Mouse (Mus musculus) MEL (cell line): Measurements from ENCODE around the gene Nkx2-3. TPM values are rescaled to one million over a fixed set of nuclear protein-coding genes. Genes with fewer than 3 reads are reported as not detected.

ENCODE experiments used
- DNase-seq: peaks from one replicate; pipeline ENCODE4 v3.0.0; 2011; ENCODE audit warnings: low read depth, low spot score
- H3K27ac ChIP-seq: 2 replicates; pipeline ENCODE4 v1.5.1; 2012; ENCODE audit warnings: low read depth, mild to moderate bottlenecking, control low read depth, low read length, moderate library complexity; ENCODE audit not compliant: control insufficient read depth
- H3K27me3 ChIP-seq, 2 experiments: fragments of 150-350 bp in 1 of 2; sonication (generic) in 1 of 2; 2 replicates each; pipeline ENCODE4 v1.6.1; 2012; ENCODE audit warnings: low read length in 2 of 2, mild to moderate bottlenecking in 2 of 2, improper control_type of control experiment in 1 of 2, moderate library complexity in 1 of 2; ENCODE audit not compliant: insufficient read depth in 2 of 2, control insufficient read depth in 1 of 2
- H3K36me3 ChIP-seq, 2 experiments: 2 replicates each; pipeline ENCODE4 v1.6.1; 2012 to 2014; ENCODE audit warnings: low read length in 2 of 2, improper control_type of control experiment in 1 of 2, inconsistent platforms in 1 of 2, mild to moderate bottlenecking in 1 of 2; ENCODE audit not compliant: insufficient read depth in 2 of 2, control insufficient read depth in 1 of 2
- H3K4me1 ChIP-seq, 2 experiments: fragments of 150-350 bp in 1 of 2; sonication (generic) in 1 of 2; 2 replicates each; pipeline ENCODE4 v1.6.1; 2012; ENCODE audit warnings: low read length in 2 of 2, improper control_type of control experiment in 1 of 2, mild to moderate bottlenecking in 1 of 2; ENCODE audit not compliant: insufficient read depth in 2 of 2, control insufficient read depth in 1 of 2
- H3K4me3 ChIP-seq, 2 experiments: fragments of 150-350 bp in 1 of 2; sonication (generic) in 1 of 2; 2 replicates each; pipeline ENCODE4 v1.5.1; 2012; ENCODE audit warnings: low read depth in 2 of 2, low read length in 2 of 2, mild to moderate bottlenecking in 2 of 2, moderate library complexity in 2 of 2, control low read depth in 1 of 2, improper control_type of control experiment in 1 of 2; ENCODE audit not compliant: control insufficient read depth in 1 of 2, insufficient read depth in 1 of 2
- H3K79me2 ChIP-seq: 2 replicates; pipeline ENCODE4 v1.6.1; 2012; ENCODE audit warnings: mild to moderate bottlenecking, low read length, moderate library complexity; ENCODE audit not compliant: control insufficient read depth, poor library complexity, insufficient read depth
- H3K9ac ChIP-seq: 2 replicates; pipeline ENCODE4 v1.6.1; 2012; ENCODE audit warnings: low read depth, mild to moderate bottlenecking, control low read depth, low read length, moderate library complexity; ENCODE audit not compliant: control insufficient read depth, poor library complexity, severe bottlenecking
- H3K9me3 ChIP-seq: fragments of 150-350 bp; sonication (generic); replicated peaks from 2 replicates; pipeline ENCODE4 v1.6.1; 2012; ENCODE audit warnings: mild to moderate bottlenecking, low read length, improper control_type of control experiment, moderate library complexity; ENCODE audit not compliant: insufficient read depth
- CHD2 ChIP-seq: IDR thresholded peaks from 2 replicates; pipeline ENCODE4 v1.6.1; 2011; ENCODE audit warnings: low read length, improper control_type of control experiment
- CTCF ChIP-seq, 3 experiments: IDR thresholded peaks in 2 of 3; conservative IDR thresholded peaks in 1 of 3; 2 replicates each; pipeline ENCODE4 v1.5.1; 2011 to 2012; ENCODE audit warnings: low read length in 3 of 3, low read depth in 2 of 3, mild to moderate bottlenecking in 2 of 3, improper control_type of control experiment in 1 of 3, inconsistent platforms in 1 of 3, mixed read lengths in 1 of 3, moderate library complexity in 1 of 3; ENCODE audit not compliant: control insufficient read depth in 1 of 3, insufficient read depth in 1 of 3, poor library complexity in 1 of 3, severe bottlenecking in 1 of 3
- EP300 ChIP-seq, 2 experiments: IDR thresholded peaks; 2 replicates each; pipeline ENCODE4 v1.6.1; 2011; ENCODE audit warnings: improper control_type of control experiment in 2 of 2, low read length in 2 of 2, low read depth in 1 of 2, mild to moderate bottlenecking in 1 of 2
- ETS1 ChIP-seq: IDR thresholded peaks from 2 replicates; pipeline ENCODE4 v1.6.1; 2012; ENCODE audit warnings: low read depth, mild to moderate bottlenecking, inconsistent platforms, low read length, improper control_type of control experiment, moderate library complexity
- GATA1 ChIP-seq: IDR thresholded peaks from 2 replicates; pipeline ENCODE4 v1.6.1; 2011; ENCODE audit warnings: low read depth, low read length, improper control_type of control experiment
- HCFC1 ChIP-seq: IDR thresholded peaks from 2 replicates; pipeline ENCODE4 v1.6.1; 2012; ENCODE audit warnings: low read depth, mild to moderate bottlenecking, inconsistent platforms, low read length, improper control_type of control experiment, moderate library complexity
- JUND ChIP-seq: IDR thresholded peaks from 2 replicates; pipeline ENCODE4 v1.6.1; 2011; ENCODE audit warnings: low read depth, mild to moderate bottlenecking, improper control_type of control experiment, low read length
- MEF2A ChIP-seq: IDR thresholded peaks from 2 replicates; pipeline ENCODE4 v1.6.1; 2014; ENCODE audit warnings: low read depth, mild to moderate bottlenecking, inconsistent platforms, low read length, improper control_type of control experiment; ENCODE audit not compliant: poor library complexity, insufficient replicate concordance, severe bottlenecking; ENCODE audit errors: extremely low read depth
- MXI1 ChIP-seq: IDR thresholded peaks from 2 replicates; pipeline ENCODE4 v1.6.1; 2011; ENCODE audit warnings: mild to moderate bottlenecking, low read depth, low read length, improper control_type of control experiment
- MYC ChIP-seq: IDR thresholded peaks from 2 replicates; pipeline ENCODE4 v1.6.1; 2011; ENCODE audit warnings: low read depth, mild to moderate bottlenecking, low read length, improper control_type of control experiment, moderate library complexity
- NELFE ChIP-seq: IDR thresholded peaks from 2 replicates; pipeline ENCODE4 v1.6.1; 2011; ENCODE audit warnings: low read depth, low read length, improper control_type of control experiment
- NRF1 ChIP-seq: IDR thresholded peaks from 2 replicates; pipeline ENCODE4 v1.6.1; 2014; ENCODE audit warnings: low read depth, mild to moderate bottlenecking, inconsistent platforms, low read length, improper control_type of control experiment, moderate library complexity; ENCODE audit not compliant: poor library complexity, insufficient read depth, severe bottlenecking
- POLR2AphosphoS2 ChIP-seq: IDR thresholded peaks from 2 replicates; pipeline ENCODE4 v1.6.1; 2011; ENCODE audit warnings: low read length, improper control_type of control experiment
- POLR2AphosphoS5 ChIP-seq: IDR thresholded peaks from 2 replicates; pipeline ENCODE4 v1.6.1; 2012; ENCODE audit warnings: low read depth, borderline replicate concordance, mild to moderate bottlenecking, inconsistent platforms, low read length, moderate library complexity, mixed read lengths
- RAD21 ChIP-seq: IDR thresholded peaks from 2 replicates; pipeline ENCODE4 v1.6.1; 2011; ENCODE audit warnings: mild to moderate bottlenecking, low read depth, low read length, improper control_type of control experiment
- SIN3A ChIP-seq: IDR thresholded peaks from 2 replicates; pipeline ENCODE4 v1.6.1; 2012; ENCODE audit warnings: low read length, improper control_type of control experiment, inconsistent platforms
- TAL1 ChIP-seq: IDR thresholded peaks from 2 replicates; pipeline ENCODE4 v1.6.1; 2012; ENCODE audit warnings: mild to moderate bottlenecking, inconsistent platforms, low read length, moderate library complexity, mixed read lengths
- TBP ChIP-seq: IDR thresholded peaks from 2 replicates; pipeline ENCODE4 v1.8.0; 2011; ENCODE audit warnings: low read depth, low read length, improper control_type of control experiment
- TCF12 ChIP-seq: IDR thresholded peaks from 2 replicates; pipeline ENCODE4 v1.6.1; 2014; ENCODE audit warnings: low read depth, mild to moderate bottlenecking, inconsistent platforms, low read length, improper control_type of control experiment, moderate library complexity
- USF1 ChIP-seq: IDR thresholded peaks from 2 replicates; pipeline ENCODE4 v1.6.1; 2014; ENCODE audit warnings: low read depth, mild to moderate bottlenecking, inconsistent platforms, low read length, improper control_type of control experiment, moderate library complexity
- ZC3H11A ChIP-seq: IDR thresholded peaks from 2 replicates; pipeline ENCODE4 v1.6.1; 2012; ENCODE audit warnings: low read depth, mild to moderate bottlenecking, inconsistent platforms, low read length, improper control_type of control experiment
- ZMIZ1 ChIP-seq: IDR thresholded peaks from 2 replicates; pipeline ENCODE4 v1.6.1; 2012; ENCODE audit warnings: low read depth, mild to moderate bottlenecking, inconsistent platforms, low read length, improper control_type of control experiment, moderate library complexity
- polyA plus RNA-seq, 2 experiments: library from polyadenylated mRNA; stranded (reverse) in 1 of 2; unstranded in 1 of 2; fragments of >175 nt in 1 of 2; fragments of >200 nt in 1 of 2; gene quantifications; 2 replicates each; pipeline versions ENCODE4 v1.2.1 to v1.2.4; 2012; ENCODE audit warnings: low replicate concordance in 2 of 2, low read depth in 1 of 2; ENCODE audit not compliant: insufficient read length in 2 of 2, insufficient read depth in 1 of 2, missing spikeins in 1 of 2
- total RNA-seq: library from RNA; depleted of rRNA; stranded (reverse); fragments of 300-350 nt; gene quantifications from 2 replicates; pipeline ENCODE4 v1.2.3, GENCODE M21; 2012

The Nkx2-3 gene
- total and polyA plus RNA-seq, 3 experiments: not detected

- no peak for DNase-seq
- Histone ChIP-seq H3K79me2 (no peaks in the 10 kb centered on the region), H3K36me3 (peaks cover 0 to 5% of the 10 kb centered on the region in 2 experiments; a peak in 1 of 4 replicates), H3K4me3 (no peak overlapping the region), H3K27ac (no peak overlapping the region), H3K9me3 (no peaks in the 10 kb centered on the region), H3K27me3 (peaks cover 4 to 16% of the 10 kb centered on the region in 2 experiments), H3K4me1 (peaks cover 0 to 2% of the 10 kb centered on the region in 2 experiments; a peak in 1 of 4 replicates), H3K9ac (no peak overlapping the region)
- TF ChIP-seq SIN3A (no peak), CTCF (IDR thresholded peaks at IDR 0.05 in 2 of 3, conservative IDR thresholded peaks at IDR 0.05 in 1 of 3; ENCODE audit: control insufficient read depth in 1 of 3, insufficient read depth in 1 of 3, low read depth in 2 of 3, low read length in 3 of 3, poor library complexity in 1 of 3, severe bottlenecking in 1 of 3) (no peak), NRF1 (no peak), USF1 (no peak), TAL1 (no peak), POLR2AphosphoS2 (no peak), TCF12 (no peak), JUND (no peak), ZMIZ1 (no peak), MEF2A (no peak), ETS1 (no peak), RAD21 (no peak), ZC3H11A (no peak), MYC (no peak), CHD2 (no peak), POLR2AphosphoS5 (no peak), NELFE (no peak), GATA1 (no peak), MXI1 (no peak)
These were observed 8.6 kb upstream of the Nkx2-3 start for GRCm38 (mm10) chr19:43603521-43603920.

DNA sequence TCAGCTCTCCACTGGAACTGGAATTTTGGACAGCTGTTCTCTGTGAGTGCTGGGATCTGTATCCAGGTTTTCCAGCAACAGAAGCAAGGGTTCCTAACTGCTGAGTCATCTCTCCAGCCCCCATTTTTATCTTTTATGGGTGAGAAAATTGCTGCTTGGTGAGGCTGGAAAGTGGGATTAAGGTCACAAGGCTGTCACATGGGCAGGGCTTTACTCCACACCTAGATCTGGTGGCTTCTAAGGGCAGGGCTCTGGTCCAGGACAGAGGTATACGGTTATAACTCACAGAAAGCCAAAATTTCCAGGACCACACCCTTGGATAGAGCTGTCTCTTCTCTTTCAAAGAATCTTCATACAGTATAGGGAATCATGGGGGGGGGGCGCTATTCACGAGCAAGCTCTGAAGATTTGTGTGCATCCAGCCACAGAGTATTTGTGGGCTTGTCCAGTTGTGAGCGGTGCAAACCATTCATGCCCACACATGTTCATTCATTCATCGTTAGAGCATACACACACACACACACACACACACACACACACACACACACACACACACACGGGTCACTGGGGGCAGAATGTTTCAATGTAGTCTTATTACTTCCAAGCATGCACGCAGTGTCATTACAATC is 7.5 kb upstream of the Nkx2-3 start:
- no peak for DNase-seq

More for the DNA sequence above, 7.5 kb upstream of the Nkx2-3 start:
- Histone ChIP-seq H3K9me3 (no peaks in the 10 kb centered on the region), H3K4me3 (no peak overlapping the region), H3K4me1 (peaks cover 0 to 2% of the 10 kb centered on the region in 2 experiments; a peak in 1 of 4 replicates), H3K27ac (no peak overlapping the region), H3K27me3 (peaks cover 3 to 9% of the 10 kb centered on the region in 2 experiments), H3K9ac (no peak overlapping the region), H3K36me3 (peaks cover 0 to 5% of the 10 kb centered on the region in 2 experiments; a peak in 1 of 4 replicates), H3K79me2 (no peaks in the 10 kb centered on the region)
- TF ChIP-seq EP300 (IDR thresholded peaks at IDR 0.05; ENCODE audit: low read depth in 1 of 2, low read length in 2 of 2) (no peak), HCFC1 (no peak), ETS1 (no peak), TCF12 (no peak), TBP (no peak)
